Mouse (Mus musculus): Measurements from ENCODE around the gene Elf4.
"Not testable (repeated sequence)": the region's sequence is repeated elsewhere in the genome, so short reads cannot be mapped to it uniquely, and the experiment has no call there.

The Elf4 gene

DNA sequence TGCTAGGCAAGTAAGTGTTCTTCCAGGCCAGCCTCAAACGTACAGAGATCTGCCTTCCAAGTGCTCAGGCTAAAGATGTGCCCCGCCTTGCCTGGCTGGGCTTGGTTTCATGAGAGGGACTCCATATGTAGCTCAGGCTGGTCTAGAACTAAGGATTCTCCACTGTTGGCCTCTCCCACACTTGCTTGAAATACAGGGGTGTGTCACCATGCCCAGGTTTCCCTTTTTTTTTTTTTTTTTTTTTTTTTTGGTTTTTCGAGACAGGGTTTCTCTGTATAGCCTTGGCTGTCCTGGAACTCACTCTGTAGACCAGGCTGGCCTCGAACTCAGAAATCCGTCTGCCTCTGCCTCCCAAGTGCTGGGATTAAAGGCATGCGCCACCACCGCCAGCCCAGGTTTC, 26.9 kb downstream of the Elf4 start:
- in situ Hi-C loops (cut with MseI, MboI) = not testable (repeated sequence)

DNA sequence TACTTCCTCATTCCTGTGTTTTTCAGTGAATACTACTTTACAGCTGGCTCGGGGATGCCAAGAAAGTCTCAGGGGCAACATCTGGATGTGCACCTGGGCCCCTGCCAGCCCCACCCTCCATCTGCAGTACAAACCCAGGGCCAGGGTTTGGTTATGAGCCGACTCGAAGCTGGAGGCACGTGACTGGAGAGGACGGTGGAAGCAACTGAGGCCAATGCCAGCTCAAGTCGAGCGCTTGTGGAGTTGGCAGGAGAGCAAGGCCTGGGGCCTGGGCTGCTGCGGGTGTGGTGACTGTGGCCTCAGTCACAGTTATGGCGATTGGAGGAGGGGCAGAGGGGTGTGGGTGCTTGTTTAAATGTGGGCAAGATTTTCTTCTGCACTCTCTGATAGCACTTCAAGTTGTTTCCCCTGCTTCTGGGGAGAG, 27.4 kb downstream of the Elf4 start:
- in situ Hi-C loops (cut with MseI, MboI) = no loop called here

DNA sequence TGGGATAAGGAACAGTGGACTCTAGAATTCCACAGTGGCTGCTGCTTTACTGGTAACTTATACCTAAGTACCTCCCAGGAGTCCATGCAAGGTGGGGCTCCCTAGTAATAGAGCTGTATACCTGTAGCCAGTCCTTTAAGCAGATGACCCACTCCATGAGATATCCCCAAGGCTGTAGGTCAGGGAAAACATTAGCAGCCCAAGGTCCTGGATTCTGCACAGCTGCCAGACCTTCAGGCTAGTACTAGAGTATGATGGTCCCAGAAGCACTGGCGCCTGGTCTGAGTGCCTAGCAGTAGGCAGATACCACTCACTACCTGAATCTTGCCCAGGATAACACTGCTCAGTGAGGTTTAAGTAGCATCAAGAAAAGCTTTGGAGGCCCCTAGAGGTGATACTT, 28.7 kb downstream of the Elf4 start:
- in situ Hi-C loops (cut with MseI, MboI) = no loop called here

- in situ Hi-C loops (cut with MseI, MboI) = no loop called here
Observed at GRCm38 (mm10) chrX:48433527-48433899, 29.4 kb downstream of the Elf4 start.

DNA sequence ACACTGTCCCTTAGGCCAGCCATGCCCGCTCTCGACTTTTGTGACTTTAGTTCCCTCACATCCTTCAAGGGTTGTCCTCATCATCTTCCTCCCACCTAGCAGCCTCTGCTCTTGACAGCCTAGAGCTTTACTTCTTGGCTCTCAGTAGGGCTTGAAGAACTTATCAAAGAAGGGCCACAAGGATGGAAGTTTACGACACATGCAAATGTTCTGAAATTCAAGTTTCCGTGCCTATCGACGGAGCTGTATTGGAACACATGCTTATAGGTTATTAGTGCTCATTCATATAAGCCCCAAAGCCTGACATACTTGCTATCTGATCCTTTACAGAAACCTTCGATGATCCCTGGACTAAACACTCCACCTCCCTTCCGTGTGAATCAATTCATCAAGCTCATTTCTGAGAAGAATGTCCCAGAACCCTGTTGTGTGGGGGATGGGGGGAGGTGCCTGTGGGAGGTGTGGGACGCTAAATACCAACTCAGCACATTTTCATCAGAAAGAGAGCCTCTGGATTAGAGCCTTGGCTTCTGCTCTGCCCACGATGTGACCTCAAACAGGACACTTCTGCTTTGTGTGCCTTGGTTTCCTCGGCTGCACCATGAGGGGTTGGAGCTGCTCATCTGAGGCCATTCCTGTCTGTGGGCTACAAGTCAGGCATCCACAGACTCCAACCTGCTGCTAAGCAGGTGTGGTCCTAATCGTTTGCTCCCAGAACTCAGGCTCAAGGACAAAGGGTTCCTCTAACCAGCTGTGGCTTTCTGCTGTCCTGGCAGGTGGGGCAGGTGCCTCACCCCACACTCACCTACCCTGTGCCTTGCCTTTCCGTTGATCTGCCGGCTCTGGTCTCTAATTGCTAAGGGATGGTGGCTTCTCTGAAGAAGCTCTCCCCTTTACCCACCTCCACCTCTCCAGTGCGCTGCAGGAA, 30.1 kb downstream of the Elf4 start:
- in situ Hi-C loops (cut with MseI, MboI) = no loop called here

- in situ Hi-C loops (cut with MseI, MboI) = no loop called here
Observed at GRCm38 (mm10) chrX:48429538-48429937, 33.4 kb downstream of the Elf4 start.

DNA sequence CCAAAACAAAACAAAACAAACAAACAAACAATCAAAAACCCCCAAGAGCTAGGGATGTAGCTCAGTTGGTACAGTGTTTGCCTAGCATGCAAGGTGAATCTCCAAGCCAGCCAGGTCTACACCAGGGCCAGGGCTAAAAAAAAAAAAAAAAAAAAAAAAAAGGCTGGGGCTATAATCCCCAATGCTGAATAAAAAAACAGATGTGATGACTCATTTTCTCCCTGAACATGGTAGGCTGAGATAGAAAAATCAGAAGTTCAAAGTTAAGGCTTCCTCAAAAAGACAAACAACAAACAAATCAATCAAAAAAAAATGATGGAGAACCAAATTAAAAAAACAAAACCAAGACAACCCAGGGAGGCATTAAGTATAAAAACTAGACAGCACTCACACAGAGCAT, 33.8 kb downstream of the Elf4 start:
- in situ Hi-C loops (cut with MseI, MboI) = no loop called here

DNA sequence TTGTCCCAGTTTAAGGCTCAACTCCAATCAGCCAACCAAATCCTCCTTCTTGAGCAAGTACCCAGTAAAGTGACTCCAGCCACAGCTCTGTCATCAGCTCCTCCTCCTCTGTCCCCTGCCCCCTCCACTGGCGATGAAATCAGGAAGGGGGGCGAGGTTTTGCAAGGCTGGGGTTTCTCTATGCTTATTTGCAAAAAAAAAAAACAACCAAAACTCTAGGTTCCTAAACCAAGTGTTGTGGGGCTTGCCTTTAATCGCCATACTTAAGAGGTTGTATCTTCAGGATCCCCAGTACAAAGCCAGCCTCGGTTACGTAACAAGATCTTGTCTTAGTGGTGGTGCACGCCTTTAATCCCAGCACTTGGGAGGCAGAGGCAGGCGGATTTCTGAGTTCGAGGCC, 34.3 kb downstream of the Elf4 start:
- in situ Hi-C loops (cut with MseI, MboI) = no loop called here

GRCm38 (mm10) chrX:48428241-48428640, 34.7 kb downstream of the Elf4 start:
- in situ Hi-C loops (cut with MseI, MboI) = no loop called here

- in situ Hi-C loops (cut with MseI, MboI) = no loop called here
Observed at GRCm38 (mm10) chrX:48425280-48425679, 37.7 kb downstream of the Elf4 start.

GRCm38 (mm10) chrX:48424583-48424982, 38.3 kb downstream of the Elf4 start:
- in situ Hi-C loops (cut with MseI, MboI) = no loop called here

DNA sequence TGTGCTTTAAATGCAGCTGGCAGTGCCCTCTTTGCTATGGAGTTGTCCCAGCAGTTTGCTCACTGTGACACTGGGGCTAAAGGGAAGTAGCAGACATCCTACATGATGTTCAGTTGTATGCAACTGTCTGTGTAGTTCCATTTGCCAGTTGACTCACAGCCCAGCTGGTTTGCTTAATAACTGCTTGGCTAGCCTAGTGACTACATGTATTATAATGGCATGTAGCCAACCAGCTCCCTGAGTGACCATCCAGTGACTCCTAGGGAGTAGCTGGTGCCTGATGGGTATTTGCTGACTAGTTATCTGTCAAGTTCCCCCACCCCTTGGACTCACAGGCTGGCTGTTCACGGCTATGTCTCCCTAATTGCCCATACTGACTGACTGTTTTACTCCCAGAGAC, 39.3 kb downstream of the Elf4 start:
- in situ Hi-C loops (cut with MseI, MboI) = no loop called here

GRCm38 (mm10) chrX:48422986-48423385, 39.9 kb downstream of the Elf4 start:
- in situ Hi-C loops (cut with MseI, MboI) = no loop called here

DNA sequence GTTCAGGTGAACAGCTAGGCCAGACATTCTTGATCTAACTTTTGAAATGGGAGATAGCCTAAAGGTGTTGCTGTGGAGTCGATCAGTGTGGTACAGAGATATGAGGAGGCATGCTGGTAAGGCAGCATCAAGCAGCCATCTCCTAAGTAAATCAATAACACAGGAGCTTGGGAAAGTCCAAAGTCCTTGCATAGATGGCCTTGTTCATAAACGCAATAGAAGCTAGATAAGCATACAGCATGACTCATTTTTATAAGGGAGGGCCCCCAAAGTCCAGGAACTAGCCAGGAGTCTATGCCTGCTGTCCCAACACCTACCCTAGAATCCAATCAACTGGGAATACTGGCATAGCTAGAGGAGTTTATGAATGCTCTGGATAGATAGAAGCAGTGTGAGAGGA, 44.5 kb downstream of the Elf4 start:
- in situ Hi-C loops (cut with MseI, MboI) = no loop called here

DNA sequence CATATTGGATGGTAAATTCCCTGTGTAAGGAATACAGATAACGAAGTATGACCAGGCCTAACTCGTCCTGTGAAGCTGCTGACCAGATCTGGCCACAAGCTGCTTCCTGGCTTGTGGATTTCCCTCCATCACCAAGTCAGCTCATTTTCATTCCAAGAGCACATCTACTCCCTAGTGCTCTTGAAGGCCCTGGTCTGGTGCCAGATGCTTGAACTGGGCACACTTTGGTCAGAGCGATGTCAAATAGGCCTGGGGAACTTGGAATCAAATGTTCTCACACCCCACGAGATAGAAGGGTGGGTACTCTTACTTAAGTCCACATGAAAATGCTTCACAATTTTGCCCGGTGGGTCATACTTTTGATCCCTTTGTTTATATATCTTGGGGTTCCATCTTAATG, 48.6 kb downstream of the Elf4 start:
- in situ Hi-C loops (cut with MseI, MboI) = no loop called here

- in situ Hi-C loops (cut with MseI, MboI) = no loop called here
Observed at GRCm38 (mm10) chrX:48412629-48413028, 50.3 kb downstream of the Elf4 start.

- in situ Hi-C loops (cut with MseI, MboI) = no loop called here
Observed at GRCm38 (mm10) chrX:48410388-48410776, 52.5 kb downstream of the Elf4 start.

GRCm38 (mm10) chrX:48409611-48410387, 53.1 kb downstream of the Elf4 start:
- in situ Hi-C loops (cut with MseI, MboI) = no loop called here

- in situ Hi-C loops (cut with MseI, MboI) = no loop called here
Observed at GRCm38 (mm10) chrX:48405141-48405540, 57.8 kb downstream of the Elf4 start.

DNA sequence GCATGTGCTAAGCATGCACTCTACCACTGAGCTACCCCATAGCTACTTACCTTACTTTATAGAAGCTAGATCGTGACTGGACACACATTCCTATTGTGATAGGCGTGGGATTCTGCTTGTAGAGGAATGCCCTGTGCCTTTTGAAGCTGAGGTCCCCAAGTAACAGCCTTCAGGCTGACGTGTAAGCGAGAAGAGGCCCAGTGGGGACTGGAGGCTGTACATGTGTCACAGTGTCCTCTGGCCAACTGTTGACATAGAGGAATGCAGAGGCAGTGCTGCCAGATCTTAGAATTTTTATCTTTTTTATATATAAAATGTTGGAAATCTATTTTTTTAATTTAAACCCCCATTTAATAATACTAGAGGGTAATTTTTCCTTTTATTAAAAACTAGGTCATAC, 62.9 kb downstream of the Elf4 start:
- in situ Hi-C loops (cut with MseI, MboI) = no loop called here

- in situ Hi-C loops (cut with MseI, MboI) = loop anchor here in 1 of 2 experiments (10.0 kb wide), 1 partner anchor 115 kb away; no protein-coding TSS in a partner anchor
Observed at GRCm38 (mm10) chrX:48389380-48389779, 73.6 kb downstream of the Elf4 start.

- in situ Hi-C loops (cut with MseI, MboI) = loop anchor here in 1 of 2 experiments (10.0 kb wide), 1 partner anchor 111 kb away; no protein-coding TSS in a partner anchor
Observed at GRCm38 (mm10) chrX:48385927-48386326, 77.0 kb downstream of the Elf4 start.

- in situ Hi-C loops (cut with MseI, MboI) = loop anchor here in 1 of 2 experiments (10.0 kb wide), 1 partner anchor 109 kb away; no protein-coding TSS in a partner anchor
Observed at GRCm38 (mm10) chrX:48383643-48384042, 79.3 kb downstream of the Elf4 start.
